Mouse (Mus musculus): Measurements from ENCODE around the gene Fau.

GRCm38 (mm10) chr19:6082156-6082555 lies 24.5 kb downstream of the Fau start, which contains the start of gene Gm28374:
- TF ChIP-seq CTCF (IDR thresholded peaks at IDR 0.05; ENCODE audit: low read depth, low read length) (no peak), POLR2A (IDR thresholded peaks at IDR 0.05; ENCODE audit: extremely low read depth, insufficient read depth, low read length) (no peak)
